Mouse (Mus musculus) MEL (cell line): ENCODE data around the gene Sox10. TPM values are rescaled to one million over a fixed set of nuclear protein-coding genes. Genes with fewer than 3 reads are reported as not detected.

Experiments used
- DNase-seq: peaks from one replicate; pipeline ENCODE4 v3.0.0; 2011; ENCODE audit warnings: low read depth, low spot score
- H3K27ac ChIP-seq: 2 replicates; pipeline ENCODE4 v1.5.1; 2012; ENCODE audit warnings: low read depth, mild to moderate bottlenecking, control low read depth, low read length, moderate library complexity; ENCODE audit not compliant: control insufficient read depth
- H3K27me3 ChIP-seq, 2 experiments: fragments of 150-350 bp in 1 of 2; sonication (generic) in 1 of 2; 2 replicates each; pipeline ENCODE4 v1.6.1; 2012; ENCODE audit warnings: low read length in 2 of 2, mild to moderate bottlenecking in 2 of 2, improper control_type of control experiment in 1 of 2, moderate library complexity in 1 of 2; ENCODE audit not compliant: insufficient read depth in 2 of 2, control insufficient read depth in 1 of 2
- H3K36me3 ChIP-seq, 2 experiments: 2 replicates each; pipeline ENCODE4 v1.6.1; 2012 to 2014; ENCODE audit warnings: low read length in 2 of 2, improper control_type of control experiment in 1 of 2, inconsistent platforms in 1 of 2, mild to moderate bottlenecking in 1 of 2; ENCODE audit not compliant: insufficient read depth in 2 of 2, control insufficient read depth in 1 of 2
- H3K4me1 ChIP-seq, 2 experiments: fragments of 150-350 bp in 1 of 2; sonication (generic) in 1 of 2; 2 replicates each; pipeline ENCODE4 v1.6.1; 2012; ENCODE audit warnings: low read length in 2 of 2, improper control_type of control experiment in 1 of 2, mild to moderate bottlenecking in 1 of 2; ENCODE audit not compliant: insufficient read depth in 2 of 2, control insufficient read depth in 1 of 2
- H3K4me3 ChIP-seq, 2 experiments: fragments of 150-350 bp in 1 of 2; sonication (generic) in 1 of 2; 2 replicates each; pipeline ENCODE4 v1.5.1; 2012; ENCODE audit warnings: low read depth in 2 of 2, low read length in 2 of 2, mild to moderate bottlenecking in 2 of 2, moderate library complexity in 2 of 2, control low read depth in 1 of 2, improper control_type of control experiment in 1 of 2; ENCODE audit not compliant: control insufficient read depth in 1 of 2, insufficient read depth in 1 of 2
- H3K79me2 ChIP-seq: 2 replicates; pipeline ENCODE4 v1.6.1; 2012; ENCODE audit warnings: mild to moderate bottlenecking, low read length, moderate library complexity; ENCODE audit not compliant: control insufficient read depth, poor library complexity, insufficient read depth
- H3K9ac ChIP-seq: 2 replicates; pipeline ENCODE4 v1.6.1; 2012; ENCODE audit warnings: low read depth, mild to moderate bottlenecking, control low read depth, low read length, moderate library complexity; ENCODE audit not compliant: control insufficient read depth, poor library complexity, severe bottlenecking
- H3K9me3 ChIP-seq: fragments of 150-350 bp; sonication (generic); replicated peaks from 2 replicates; pipeline ENCODE4 v1.6.1; 2012; ENCODE audit warnings: mild to moderate bottlenecking, low read length, improper control_type of control experiment, moderate library complexity; ENCODE audit not compliant: insufficient read depth
- BHLHE40 ChIP-seq: IDR thresholded peaks from 2 replicates; pipeline ENCODE4 v1.6.1; 2012; ENCODE audit warnings: low read depth, mild to moderate bottlenecking, inconsistent platforms, low read length, improper control_type of control experiment, borderline replicate concordance
- CHD1 ChIP-seq: IDR thresholded peaks from 2 replicates; pipeline ENCODE4 v1.6.1; 2012; ENCODE audit warnings: low read depth, mild to moderate bottlenecking, inconsistent platforms, low read length, improper control_type of control experiment
- CHD2 ChIP-seq: IDR thresholded peaks from 2 replicates; pipeline ENCODE4 v1.6.1; 2011; ENCODE audit warnings: low read length, improper control_type of control experiment
- GABPA ChIP-seq: IDR thresholded peaks from 2 replicates; pipeline ENCODE4 v1.6.1; 2012; ENCODE audit warnings: low read depth, mild to moderate bottlenecking, inconsistent platforms, low read length, improper control_type of control experiment, moderate library complexity
- GATA1 ChIP-seq: IDR thresholded peaks from 2 replicates; pipeline ENCODE4 v1.6.1; 2011; ENCODE audit warnings: low read depth, low read length, improper control_type of control experiment
- KAT2A ChIP-seq: conservative IDR thresholded peaks from 2 replicates; pipeline ENCODE4 v1.6.1; 2012; ENCODE audit warnings: low read depth, low read length, improper control_type of control experiment, inconsistent platforms
- MAX ChIP-seq: IDR thresholded peaks from 2 replicates; pipeline ENCODE4 v1.6.1; 2011; ENCODE audit warnings: low read length, improper control_type of control experiment
- MAZ ChIP-seq: IDR thresholded peaks from 2 replicates; pipeline ENCODE4 v1.6.1; 2012; ENCODE audit warnings: low read depth, mild to moderate bottlenecking, inconsistent platforms, low read length, improper control_type of control experiment
- MYC ChIP-seq: IDR thresholded peaks from 2 replicates; pipeline ENCODE4 v1.6.1; 2011; ENCODE audit warnings: low read depth, mild to moderate bottlenecking, low read length, improper control_type of control experiment, moderate library complexity
- POLR2AphosphoS2 ChIP-seq: IDR thresholded peaks from 2 replicates; pipeline ENCODE4 v1.6.1; 2011; ENCODE audit warnings: low read length, improper control_type of control experiment
- RAD21 ChIP-seq: IDR thresholded peaks from 2 replicates; pipeline ENCODE4 v1.6.1; 2011; ENCODE audit warnings: mild to moderate bottlenecking, low read depth, low read length, improper control_type of control experiment
- RCOR1 ChIP-seq: IDR thresholded peaks from 2 replicates; pipeline ENCODE4 v1.6.1; 2012; ENCODE audit warnings: low read depth, mild to moderate bottlenecking, inconsistent platforms, low read length, improper control_type of control experiment
- TAL1 ChIP-seq: IDR thresholded peaks from 2 replicates; pipeline ENCODE4 v1.6.1; 2012; ENCODE audit warnings: mild to moderate bottlenecking, inconsistent platforms, low read length, moderate library complexity, mixed read lengths
- TBP ChIP-seq: IDR thresholded peaks from 2 replicates; pipeline ENCODE4 v1.8.0; 2011; ENCODE audit warnings: low read depth, low read length, improper control_type of control experiment
- TCF12 ChIP-seq: IDR thresholded peaks from 2 replicates; pipeline ENCODE4 v1.6.1; 2014; ENCODE audit warnings: low read depth, mild to moderate bottlenecking, inconsistent platforms, low read length, improper control_type of control experiment, moderate library complexity
- UBTF ChIP-seq: IDR thresholded peaks from 2 replicates; pipeline ENCODE4 v1.6.1; 2012; ENCODE audit warnings: low read depth, mild to moderate bottlenecking, inconsistent platforms, low read length, improper control_type of control experiment, moderate library complexity, borderline replicate concordance; ENCODE audit not compliant: insufficient read depth
- USF2 ChIP-seq, 2 experiments: IDR thresholded peaks; 2 replicates each; pipeline ENCODE4 v1.6.1; 2011 to 2012; ENCODE audit warnings: improper control_type of control experiment in 2 of 2, low read length in 2 of 2, borderline replicate concordance in 1 of 2, inconsistent platforms in 1 of 2, low read depth in 1 of 2, mild to moderate bottlenecking in 1 of 2; ENCODE audit not compliant: insufficient read depth in 1 of 2
- ZKSCAN1 ChIP-seq: IDR thresholded peaks from 2 replicates; pipeline ENCODE4 v1.6.1; 2012; ENCODE audit warnings: low read depth, mild to moderate bottlenecking, inconsistent platforms, low read length, improper control_type of control experiment, moderate library complexity
- ZNF384 ChIP-seq: IDR thresholded peaks from 2 replicates; pipeline ENCODE4 v1.6.1; 2012; ENCODE audit warnings: low read depth, mild to moderate bottlenecking, inconsistent platforms, low read length, improper control_type of control experiment
- polyA plus RNA-seq, 2 experiments: library from polyadenylated mRNA; stranded (reverse) in 1 of 2; unstranded in 1 of 2; fragments of >175 nt in 1 of 2; fragments of >200 nt in 1 of 2; gene quantifications; 2 replicates each; pipeline versions ENCODE4 v1.2.1 to v1.2.4; 2012; ENCODE audit warnings: low replicate concordance in 2 of 2, low read depth in 1 of 2; ENCODE audit not compliant: insufficient read length in 2 of 2, insufficient read depth in 1 of 2, missing spikeins in 1 of 2
- total RNA-seq: library from RNA; depleted of rRNA; stranded (reverse); fragments of 300-350 nt; gene quantifications from 2 replicates; pipeline ENCODE4 v1.2.3, GENCODE M21; 2012

Gene Sox10
- total and polyA plus RNA-seq, 3 experiments, result not detected

DNA sequence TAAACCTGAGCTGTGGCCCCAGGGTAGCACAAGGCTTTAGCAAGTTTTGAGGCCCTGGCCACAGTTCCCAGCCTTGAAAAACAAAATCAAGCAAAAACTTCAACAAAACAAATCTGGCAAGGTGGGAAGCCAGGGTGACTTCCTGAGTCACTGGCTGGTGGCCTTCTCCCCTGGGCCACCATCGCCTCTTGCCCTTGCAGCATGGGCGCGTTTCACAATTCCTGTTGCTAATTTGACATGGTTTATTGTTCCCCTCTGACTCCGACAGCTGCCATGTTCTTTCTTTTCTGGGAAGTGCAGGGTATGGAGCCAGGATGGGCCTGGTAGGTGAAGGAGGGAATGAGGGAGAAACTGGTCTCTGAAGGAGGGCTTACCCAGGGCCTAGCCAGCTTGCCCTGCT is 42.9 kb downstream of the Sox10 start:
- H3K79me2 ChIP-seq, result no peaks in the 10 kb centered on the region
- H3K27ac ChIP-seq, result no peak overlapping the region
- TF ChIP-seq GABPA (no peak), CHD2 (no peak), POLR2AphosphoS2 (no peak), BHLHE40 (no peak), TBP (no peak), KAT2A (no peak), CHD1 (no peak), USF2 (IDR thresholded peaks at IDR 0.05; ENCODE audit: borderline replicate concordance in 1 of 2, insufficient read depth in 1 of 2, low read depth in 1 of 2, low read length in 2 of 2) (no peak), MAZ (no peak), TCF12 (no peak), RCOR1 (no peak), ZNF384 (no peak), UBTF (no peak), ZKSCAN1 (no peak), MAX (no peak), TAL1 (no peak), GATA1 (no peak)
- no peaks in the 10 kb centered on the region for H3K27me3 ChIP-seq
- no peaks in the 10 kb centered on the region; a peak in 1 of 4 replicates for H3K36me3 ChIP-seq
- no peak for DNase-seq
- H3K9me3 ChIP-seq, result no peaks in the 10 kb centered on the region
- no peak overlapping the region for H3K9ac ChIP-seq
- H3K4me1 ChIP-seq, result no peaks in the 10 kb centered on the region
- H3K4me3 ChIP-seq, result no peak overlapping the region

DNA sequence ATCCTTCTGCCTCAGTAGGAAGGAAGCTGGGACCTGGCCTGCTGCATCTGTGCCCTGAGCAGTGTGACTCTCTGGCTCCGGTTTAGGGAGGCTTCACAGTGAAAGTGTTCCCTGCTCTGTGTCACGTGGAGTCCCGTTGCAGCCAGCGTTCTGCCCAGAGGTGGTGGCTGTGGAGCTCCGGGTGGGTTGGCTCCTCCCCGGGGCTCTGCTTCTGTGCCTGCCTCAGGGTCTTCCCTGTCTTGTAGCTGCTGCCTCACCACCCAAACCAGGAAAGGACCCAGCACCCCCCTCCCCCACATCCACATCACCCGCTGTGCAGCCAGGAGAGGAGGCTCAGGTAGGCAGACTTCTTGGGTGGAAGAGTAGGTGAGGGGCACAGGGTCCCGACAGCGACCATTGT is 45.5 kb downstream of the Sox10 start:
- no peaks in the 10 kb centered on the region for H3K9me3 ChIP-seq
- H3K9ac ChIP-seq, result no peak overlapping the region
- H3K4me1 ChIP-seq, result no peaks in the 10 kb centered on the region
- TF ChIP-seq RCOR1 (no peak), RAD21 (no peak), MYC (no peak)
- H3K4me3 ChIP-seq, result no peak overlapping the region
- no peaks in the 10 kb centered on the region for H3K79me2 ChIP-seq
- H3K27ac ChIP-seq, result no peak overlapping the region
- no peaks in the 10 kb centered on the region; a peak in 1 of 4 replicates for H3K36me3 ChIP-seq
- no peak for DNase-seq
- H3K27me3 ChIP-seq, result no peaks in the 10 kb centered on the region
